Mouse (Mus musculus): ENCODE measurements around the gene Masp1. TPM values are rescaled to one million over a fixed set of nuclear protein-coding genes. Genes with fewer than 3 reads are reported as not detected.

Masp1 gene
- polyA plus RNA-seq (2012; rRNA removed) = 15.0 and 19.7 TPM in 2 replicates

DNA sequence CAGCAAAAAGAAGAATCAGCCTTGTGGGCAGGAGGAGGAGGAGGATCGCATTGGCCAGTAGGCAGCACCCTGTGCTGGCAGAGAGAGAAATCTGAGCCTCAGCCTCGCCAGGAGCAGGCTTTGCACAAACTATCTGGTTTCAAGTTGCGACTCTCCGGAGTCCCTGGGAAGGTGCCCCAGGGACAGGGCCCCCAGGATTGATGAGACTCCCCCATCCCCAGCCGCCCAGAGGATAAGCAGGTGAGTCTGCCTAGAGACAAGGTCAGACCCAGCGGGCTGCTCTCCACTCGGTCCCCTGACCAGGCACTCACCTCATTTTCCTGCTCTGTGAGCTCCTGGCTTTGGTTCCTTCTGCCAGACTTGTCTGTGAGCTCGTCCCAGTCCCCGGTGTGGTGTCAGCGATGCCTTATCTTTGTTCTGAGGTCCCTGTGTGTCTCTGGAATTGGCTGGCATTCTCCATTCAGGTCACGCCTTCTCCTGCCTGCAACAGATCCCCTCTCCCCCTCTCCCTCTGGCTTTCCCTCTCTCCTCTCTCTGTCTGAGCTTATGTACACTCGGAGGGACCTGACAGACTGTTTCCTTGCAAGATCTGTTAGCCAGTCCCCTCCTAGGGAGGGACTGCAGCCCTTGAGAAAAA lies at the start of gene Masp1, which contains the start of gene Rtp4:
Gene Masp1, minus strand, starts transcription at position 581 of the 637 bp plus-strand sequence.
Gene Rtp4, plus strand, starts transcription at position 57 of the 637 bp plus-strand sequence.

DNA sequence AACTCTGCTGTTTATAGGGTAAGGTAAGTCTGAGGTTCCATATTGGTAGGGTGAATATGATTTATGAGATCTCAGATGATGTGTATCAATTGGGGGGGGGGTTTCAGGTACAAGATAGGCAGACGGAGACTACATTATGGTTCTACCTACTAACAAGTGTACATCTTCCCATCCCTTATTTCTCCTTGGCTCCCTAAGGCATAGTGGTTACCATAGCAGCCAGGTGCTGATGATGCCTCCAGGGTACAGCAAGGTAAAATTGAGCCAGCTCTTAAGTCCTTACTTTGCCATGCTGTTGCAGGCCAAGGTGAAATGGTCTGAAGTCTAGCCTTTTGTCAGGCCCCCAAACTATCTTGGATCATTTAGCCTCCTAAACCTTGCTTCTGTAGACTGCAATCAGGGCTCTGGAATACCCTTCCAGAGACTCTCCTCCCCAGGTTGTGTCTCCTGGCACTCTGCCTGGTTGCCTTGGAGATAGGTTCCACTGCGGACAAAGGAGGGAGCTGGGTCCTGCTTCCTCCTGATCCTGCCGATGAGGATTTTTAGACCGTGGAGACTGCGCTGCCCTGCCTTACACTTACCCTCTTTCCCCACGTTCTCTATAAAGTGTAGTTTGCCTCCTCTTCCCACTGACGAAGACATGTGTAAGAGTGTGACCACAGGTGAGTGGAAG lies 91.8 kb downstream of the Masp1 start, which contains the start of gene Rtp1:
Gene Rtp1, plus strand, starts transcription at position 487 of the 673 bp plus-strand sequence.

Other genes starting within 250 kb of the Masp1 start
- 0.03 TPM in 1 of 2 replicates, not detected in the other for gene Rtp1, start 91.7 kb downstream of the Masp1 start, polyA plus RNA-seq (2012; rRNA removed)
- 13.4 and 30.9 TPM in 2 replicates for gene Rtp4, start 524 bp downstream of the Masp1 start, polyA plus RNA-seq (2012; rRNA removed)